Mouse (Mus musculus) midbrain, embryonic 13.5 days (tissue): ENCODE data around the gene Olfr970. TPM values are rescaled to one million over a fixed set of nuclear protein-coding genes. Genes with fewer than 3 reads are reported as not detected.
"Not testable (repeated sequence)": the region's sequence is repeated elsewhere in the genome, so short reads cannot be mapped to it uniquely, and the experiment has no call there.

Experiments
- ATAC-seq: fragments of 200-750 bp; cut with Nextera tagmentation; 2 replicates; pipeline ENCODE4 v1.8.0; 2017; ENCODE audit warnings: mild to moderate bottlenecking, moderate TSS enrichment, moderate library complexity
- H3K27ac ChIP-seq: fragments of 300-500 bp; sonication (generic); 2 replicates; pipeline ENCODE4 v1.5.1; 2015; ENCODE audit warnings: inconsistent platforms, mild to moderate bottlenecking, moderate library complexity
- H3K27me3 ChIP-seq: fragments of 300-500 bp; sonication (generic); 2 replicates; pipeline ENCODE4 v1.6.1; 2015; ENCODE audit warnings: mild to moderate bottlenecking, inconsistent platforms
- H3K36me3 ChIP-seq: fragments of 300-500 bp; sonication (generic); 2 replicates; pipeline ENCODE4 v1.6.1; 2015; ENCODE audit warnings: mild to moderate bottlenecking, inconsistent platforms
- H3K4me1 ChIP-seq: fragments of 300-500 bp; sonication (generic); replicated peaks from 2 replicates; pipeline ENCODE4 v1.6.1; 2015; ENCODE audit warnings: inconsistent platforms
- H3K4me2 ChIP-seq: fragments of 300-500 bp; sonication (generic); replicated peaks from 2 replicates; pipeline ENCODE4 v1.6.1; 2015; ENCODE audit warnings: moderate library complexity, mild to moderate bottlenecking, inconsistent platforms
- H3K4me3 ChIP-seq: fragments of 300-500 bp; sonication (generic); replicated peaks from 2 replicates; pipeline ENCODE4 v1.5.1; 2015; ENCODE audit warnings: mild to moderate bottlenecking, inconsistent platforms
- H3K9ac ChIP-seq: fragments of 300-500 bp; sonication (generic); replicated peaks from 2 replicates; pipeline ENCODE4 v1.6.1; 2015; ENCODE audit warnings: mild to moderate bottlenecking, inconsistent platforms
- H3K9me3 ChIP-seq: fragments of 300-500 bp; sonication (generic); 2 replicates; pipeline ENCODE4 v1.6.1; 2016; ENCODE audit warnings: mild to moderate bottlenecking, inconsistent platforms
- WGBS: fragments of 180-500 bp; shearing (Covaris S2); methylation state at CpG from one replicate; pipeline ENCODE4 v1.1.7; 2015; 5-methylcytosine and 5-hydroxymethylcytosine counted together
- polyA plus RNA-seq: library from polyadenylated mRNA; unstranded; fragments of >200 nt; fragmentation: Nextera tagmentation; extraction: Ambion mirVana; gene quantifications from 2 replicates; pipeline ENCODE4 v1.2.1, GENCODE M21; 2015

The Olfr970 gene
- polyA plus RNA-seq: not detected in 2 replicates

DNA sequence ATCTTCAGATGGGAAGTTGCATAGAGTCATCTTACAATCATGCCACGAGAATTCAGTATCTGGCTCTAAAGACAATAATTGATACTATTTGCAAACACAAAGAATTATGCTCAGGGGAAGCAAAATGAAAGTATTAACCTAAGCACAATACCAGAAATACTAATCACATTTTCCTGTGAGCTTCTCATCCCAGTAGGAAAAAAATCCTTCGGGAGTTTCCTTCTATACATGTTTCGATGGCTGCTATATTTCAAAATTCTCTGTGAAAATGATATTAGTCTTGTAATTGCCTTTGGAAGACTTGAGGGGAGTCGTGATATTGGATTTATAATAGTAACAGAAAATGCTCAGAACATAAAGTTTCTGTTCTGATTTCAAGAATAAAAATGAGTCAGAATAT lies at the start of gene Olfr970:
TSS of gene Olfr970 (plus strand) at position 301 of the 400 bp plus-strand sequence.
- 77% methylated on average over 4 of the region's 4 CpGs for WGBS
- ATAC-seq: no peak
- Histone ChIP-seq H3K9me3 (no peaks in the 10 kb centered on the region), H3K4me2 (no peak within 1 kb of the TSS), H3K27me3 (no peaks in the 10 kb centered on the region), H3K9ac (no peak within 1 kb of the TSS), H3K4me3 (no peak within 1 kb of the TSS), H3K4me1 (no peaks in the 10 kb centered on the region), H3K36me3 (no peaks in the 10 kb centered on the region), H3K27ac (no peak within 1 kb of the TSS)

DNA sequence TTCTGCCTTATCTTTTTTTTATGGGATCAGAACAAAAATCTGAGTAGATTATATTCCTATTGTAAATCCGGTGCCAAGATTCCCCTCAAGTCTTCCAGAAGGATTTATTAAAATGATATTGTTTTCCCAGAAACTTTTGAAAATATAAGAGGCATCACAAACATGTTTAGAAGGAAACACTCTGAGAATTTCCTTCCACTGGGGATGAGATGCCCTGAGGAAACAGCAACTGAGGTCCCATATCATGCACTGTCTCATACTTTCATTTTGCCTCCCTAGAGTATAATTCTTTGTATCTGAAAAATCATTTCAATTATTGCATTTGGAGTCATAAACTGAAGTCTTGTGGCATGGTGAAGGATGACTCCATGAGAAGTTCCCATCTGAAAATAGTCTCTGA lies 25.5 kb upstream of the Olfr970 start, which contains the start of gene Olfr968:
TSS of gene Olfr968 (minus strand) at position 101 of the 400 bp plus-strand sequence.
- H3K4me2 ChIP-seq: no peak within 1 kb of the TSS
- no peaks in the 10 kb centered on the region for H3K36me3 ChIP-seq
- no peak within 1 kb of the TSS for H3K27ac ChIP-seq
- H3K9me3 ChIP-seq: no peaks in the 10 kb centered on the region
- H3K9ac ChIP-seq: no peak within 1 kb of the TSS
- H3K4me1 ChIP-seq: no peaks in the 10 kb centered on the region
- 86% methylated on average over 1 of the region's 1 CpGs for WGBS
- no peak for ATAC-seq
- no peak within 1 kb of the TSS for H3K4me3 ChIP-seq
- no peaks in the 10 kb centered on the region for H3K27me3 ChIP-seq

DNA sequence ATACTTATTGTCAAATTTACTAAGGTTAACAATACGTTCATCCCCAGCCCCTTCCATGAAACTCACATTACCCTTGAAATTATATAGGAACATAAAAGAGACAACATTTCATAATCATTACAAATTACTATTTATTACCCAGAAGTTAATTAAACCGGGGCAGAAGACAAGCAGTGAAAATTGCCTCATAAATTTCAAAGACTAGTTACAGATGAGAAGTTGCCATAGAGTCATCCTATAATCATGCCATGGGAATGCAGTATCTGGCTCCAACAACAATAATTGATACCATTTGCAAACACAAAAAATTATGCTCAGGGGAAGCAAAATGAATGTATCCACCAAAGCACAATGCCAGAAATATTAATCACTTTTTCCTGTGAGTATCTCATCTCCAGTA lies 18.1 kb upstream of the Olfr970 start, which contains the start of gene Olfr969:
TSS of gene Olfr969 (plus strand) at position 388 of the 400 bp plus-strand sequence.
- 76% methylated on average over 2 of the region's 2 CpGs for WGBS

DNA sequence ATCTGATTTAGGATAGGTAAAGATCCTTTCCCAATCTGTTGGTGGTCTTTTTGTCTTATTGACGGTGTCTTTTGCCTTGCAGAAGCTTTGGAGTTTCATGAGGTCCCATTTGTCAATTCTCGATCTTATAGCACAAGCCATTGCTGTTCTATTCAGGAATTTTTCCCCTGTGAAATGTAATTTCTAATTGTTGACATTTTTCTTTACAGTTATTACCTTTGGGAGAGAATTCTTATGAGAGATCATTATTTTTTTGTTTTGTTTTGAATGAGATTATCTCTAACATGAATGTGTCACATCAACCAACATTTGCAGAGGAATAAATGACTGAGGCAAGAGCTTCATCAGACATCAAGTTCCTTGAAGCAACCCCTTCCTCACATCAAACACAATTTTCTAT lies 27.9 kb downstream of the Olfr970 start, which contains the start of gene Olfr971:
TSS of gene Olfr971 (plus strand) at position 301 of the 400 bp plus-strand sequence.
- H3K4me1 ChIP-seq, H3K9me3 ChIP-seq, H3K4me3 ChIP-seq, H3K36me3 ChIP-seq, H3K4me2 ChIP-seq, H3K27me3 ChIP-seq, H3K27ac ChIP-seq, ATAC-seq, H3K9ac ChIP-seq: not testable (repeated sequence)
- WGBS: 89% methylated on average over 2 of the region's 2 CpGs

More for the DNA sequence above, 18.1 kb upstream of the Olfr970 start, which contains the start of gene Olfr969:
- Histone ChIP-seq H3K4me3 (no peak within 1 kb of the TSS), H3K36me3 (no peaks in the 10 kb centered on the region), H3K9me3 (no peaks in the 10 kb centered on the region), H3K4me1 (no peaks in the 10 kb centered on the region), H3K27ac (no peak within 1 kb of the TSS), H3K9ac (no peak within 1 kb of the TSS), H3K27me3 (no peaks in the 10 kb centered on the region), H3K4me2 (no peak within 1 kb of the TSS)
- ATAC-seq: no peak

DNA sequence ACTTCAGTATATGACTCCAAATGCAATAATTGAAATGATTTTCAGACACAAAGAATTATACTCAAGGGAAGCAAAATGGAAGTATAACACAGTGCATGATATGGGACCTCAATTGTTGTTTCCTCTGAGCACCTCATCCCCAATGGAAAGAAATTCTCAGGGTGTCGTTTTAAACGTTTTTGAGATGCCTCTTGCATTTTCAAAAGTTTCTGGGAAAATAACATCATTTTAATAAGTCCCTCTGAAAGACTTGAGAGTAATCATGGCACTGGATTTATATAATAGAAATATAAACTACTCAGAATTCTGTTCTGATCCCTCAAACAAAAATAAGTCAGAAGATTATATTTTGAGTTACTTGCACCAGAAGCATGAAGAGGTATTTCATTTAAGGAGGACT lies 57.5 kb downstream of the Olfr970 start, which contains the start of gene Olfr972:
TSS of gene Olfr972 (plus strand) at position 301 of the 400 bp plus-strand sequence.
- no peaks in the 10 kb centered on the region for H3K36me3 ChIP-seq

More for the DNA sequence above, 57.5 kb downstream of the Olfr970 start, which contains the start of gene Olfr972:
- Histone ChIP-seq H3K4me1 (no peaks in the 10 kb centered on the region), H3K27me3 (no peaks in the 10 kb centered on the region), H3K9ac (no peak within 1 kb of the TSS), H3K4me3 (no peak within 1 kb of the TSS), H3K27ac (no peak within 1 kb of the TSS), H3K4me2 (no peak within 1 kb of the TSS), H3K9me3 (no peaks in the 10 kb centered on the region)
- 70% methylated on average over 2 of the region's 2 CpGs for WGBS
- no peak for ATAC-seq

Other genes with a start within 250 kb of the Olfr970 start
- gene Olfr959, start 233.3 kb upstream of the Olfr970 start, polyA plus RNA-seq: not detected in 2 replicates
- 59.7 and 66.7 TPM in 2 replicates for gene AW551984, start 204.5 kb upstream of the Olfr970 start, polyA plus RNA-seq
- gene Olfr148, start 198.2 kb upstream of the Olfr970 start, polyA plus RNA-seq: not detected in 2 replicates
- gene Olfr960, start 187.5 kb upstream of the Olfr970 start, polyA plus RNA-seq: not detected in 2 replicates
- not detected in 2 replicates for gene Olfr961, start 163.8 kb upstream of the Olfr970 start, polyA plus RNA-seq
- not detected in 2 replicates for gene Olfr963, start 141.7 kb upstream of the Olfr970 start, polyA plus RNA-seq
- gene Olfr149, start 101.7 kb upstream of the Olfr970 start, polyA plus RNA-seq: not detected in 2 replicates
- gene Olfr965, start 97.5 kb upstream of the Olfr970 start, polyA plus RNA-seq: not detected in 2 replicates
- not detected in 2 replicates for gene Olfr150, start 77.9 kb upstream of the Olfr970 start, polyA plus RNA-seq
- not detected in 2 replicates for gene Olfr967, start 62.6 kb upstream of the Olfr970 start, polyA plus RNA-seq
- gene Olfr968, start 25.6 kb upstream of the Olfr970 start, polyA plus RNA-seq: not detected in 2 replicates
- gene Olfr969, start 17.9 kb upstream of the Olfr970 start, polyA plus RNA-seq: not detected in 2 replicates
- gene Olfr971, start 28.0 kb downstream of the Olfr970 start, polyA plus RNA-seq: not detected in 2 replicates
- gene Olfr972, start 57.6 kb downstream of the Olfr970 start, polyA plus RNA-seq: not detected in 2 replicates
- gene Olfr229, start 98.5 kb downstream of the Olfr970 start, polyA plus RNA-seq: not detected in 2 replicates
- not detected in 2 replicates for gene Olfr974, start 128.6 kb downstream of the Olfr970 start, polyA plus RNA-seq
- 0.05 TPM in 1 of 2 replicates, not detected in the other for gene Olfr975, start 143.2 kb downstream of the Olfr970 start, polyA plus RNA-seq
- not detected in 2 replicates for gene Olfr976, start 152.3 kb downstream of the Olfr970 start, polyA plus RNA-seq
- not detected in 2 replicates for gene Olfr978, start 183.3 kb downstream of the Olfr970 start, polyA plus RNA-seq
- not detected in 2 replicates for gene Olfr979, start 194.6 kb downstream of the Olfr970 start, polyA plus RNA-seq
- not detected in 2 replicates for gene Olfr980, start 200.7 kb downstream of the Olfr970 start, polyA plus RNA-seq
- not detected in 2 replicates for gene Olfr981, start 212.6 kb downstream of the Olfr970 start, polyA plus RNA-seq